Mouse (Mus musculus) spleen, postnatal 14 days (tissue): ENCODE data around the gene Mtfmt.

Source experiments
- DNase-seq, 2 experiments: peaks; one replicate each; pipeline ENCODE4 v3.0.0; 2021 to 2022; ENCODE audit warnings: low spot score in 2 of 2

Gene Mtfmt

DNA sequence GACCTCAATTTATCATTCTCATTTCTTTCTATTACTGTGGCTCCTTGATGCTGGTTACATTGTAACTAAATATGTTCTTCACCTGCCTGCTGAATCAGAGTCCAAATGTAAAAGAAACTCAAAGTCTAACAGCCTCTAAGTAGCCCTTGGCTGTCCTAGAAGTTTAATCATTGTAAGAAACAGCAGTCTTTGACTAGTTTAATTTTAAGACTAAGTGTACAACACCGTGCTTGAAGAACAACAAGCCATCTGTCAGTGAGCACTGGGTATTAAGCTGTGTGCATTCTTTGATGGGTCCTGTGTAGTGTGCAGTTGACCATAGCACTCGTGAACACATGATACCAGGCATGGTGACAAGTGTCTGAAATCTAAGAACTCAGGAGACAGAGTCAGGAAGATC lies 8.1 kb upstream of the Mtfmt start:
- no peak for DNase-seq

DNA sequence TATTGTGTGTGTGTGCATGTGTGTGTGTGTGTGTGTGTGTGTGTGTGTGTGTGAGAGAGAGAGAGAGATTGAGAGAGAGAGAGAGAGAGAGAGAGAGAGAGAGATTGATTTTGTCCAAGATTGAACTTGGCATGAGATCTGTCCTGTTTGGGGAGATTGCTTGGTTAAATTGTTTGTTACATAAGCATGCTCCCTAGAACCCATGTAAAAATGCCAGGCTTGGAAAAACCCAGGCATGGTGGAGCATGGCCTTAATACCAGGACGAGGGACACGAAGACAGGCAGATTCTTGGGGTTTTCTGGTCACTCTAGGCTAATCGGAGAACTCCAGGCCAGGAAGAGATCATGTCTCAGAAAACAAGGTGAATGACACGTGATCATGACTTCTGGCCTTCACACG lies 7.6 kb upstream of the Mtfmt start:
- no peak for DNase-seq

DNA sequence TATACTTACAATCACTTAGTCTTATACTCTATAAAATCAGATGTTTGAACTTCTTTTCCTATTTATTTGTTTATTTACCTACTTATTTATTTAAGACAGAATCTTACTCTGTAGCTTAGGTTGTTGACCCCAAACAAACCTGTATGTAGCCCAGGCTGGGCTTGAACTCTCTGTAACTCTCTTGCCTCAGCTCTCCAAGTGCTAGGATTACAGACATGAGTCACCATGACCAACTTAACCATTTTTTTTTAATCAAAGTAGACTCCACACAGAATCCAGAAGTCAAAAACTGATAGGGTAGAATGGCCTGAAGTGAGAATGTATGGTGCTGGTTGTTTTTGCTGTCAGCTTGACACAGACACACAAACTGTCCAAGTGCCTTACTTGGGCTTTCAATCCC lies 5.2 kb upstream of the Mtfmt start:
- no peak for DNase-seq

DNA sequence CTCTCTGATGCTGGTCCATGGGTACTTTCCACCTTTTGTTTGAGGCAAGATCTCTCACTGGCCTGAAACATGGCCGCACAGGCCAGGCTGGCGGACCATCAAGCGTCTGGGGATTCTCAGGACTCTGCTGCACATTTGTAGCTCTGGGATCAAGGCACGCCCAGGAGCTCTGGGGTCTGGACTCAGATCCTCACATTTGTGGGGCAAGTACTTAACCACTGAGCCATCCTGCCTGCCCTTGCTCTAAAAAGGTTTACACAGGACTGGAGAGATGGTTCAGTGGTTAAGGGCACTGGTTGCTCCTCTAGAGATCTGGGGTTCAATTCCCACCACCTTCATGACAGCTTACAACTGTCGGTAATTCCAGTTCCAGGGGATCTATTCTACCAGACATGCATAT lies 4.7 kb upstream of the Mtfmt start:
- DNase-seq, result no peak

DNA sequence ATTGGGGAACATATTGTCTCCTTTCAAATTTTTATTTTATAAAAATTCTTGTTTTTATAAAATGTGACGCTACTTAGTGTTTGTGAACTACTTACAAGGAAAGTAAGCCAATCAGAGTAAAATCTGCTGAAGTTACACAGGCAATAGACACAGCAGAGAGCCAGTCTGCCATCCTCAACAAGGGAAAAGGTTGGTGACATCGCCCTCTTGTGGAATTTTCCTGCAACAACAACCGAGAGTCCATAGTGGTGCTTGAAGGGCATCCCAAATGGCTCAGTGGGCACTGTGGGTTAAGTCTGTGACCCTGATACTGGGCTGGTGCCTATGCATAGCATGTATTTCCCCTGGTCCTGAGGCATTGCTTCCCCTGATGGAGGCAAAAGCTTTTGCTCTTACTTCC lies 3.3 kb upstream of the Mtfmt start:
- DNase-seq, result peak; percentile 57 to 73

GRCm38 (mm10) chr9:65434140-65434539 lies 1.4 kb upstream of the Mtfmt start:
- DNase-seq, result peak; percentile 40 to 62

DNA sequence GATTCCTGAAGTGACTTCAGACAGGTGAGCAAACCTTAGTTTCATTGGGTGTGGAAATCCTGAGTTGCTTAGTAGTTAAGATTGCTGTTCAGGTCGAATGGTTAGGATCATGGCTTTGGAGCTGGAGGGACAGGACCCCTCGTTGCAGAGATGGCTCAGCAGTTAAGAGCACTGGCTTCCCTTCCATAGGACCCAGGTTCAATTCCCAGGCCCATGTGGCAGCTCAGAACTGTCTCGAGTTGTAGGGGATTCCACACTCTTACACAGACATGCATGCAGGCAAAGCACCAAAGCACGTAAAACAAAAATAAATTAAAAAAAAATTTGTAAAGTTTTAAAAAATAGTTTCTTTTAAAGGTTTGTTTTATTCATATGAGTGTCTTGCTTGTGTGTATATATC lies 371 bp upstream of the Mtfmt start:
- no peak for DNase-seq

DNA sequence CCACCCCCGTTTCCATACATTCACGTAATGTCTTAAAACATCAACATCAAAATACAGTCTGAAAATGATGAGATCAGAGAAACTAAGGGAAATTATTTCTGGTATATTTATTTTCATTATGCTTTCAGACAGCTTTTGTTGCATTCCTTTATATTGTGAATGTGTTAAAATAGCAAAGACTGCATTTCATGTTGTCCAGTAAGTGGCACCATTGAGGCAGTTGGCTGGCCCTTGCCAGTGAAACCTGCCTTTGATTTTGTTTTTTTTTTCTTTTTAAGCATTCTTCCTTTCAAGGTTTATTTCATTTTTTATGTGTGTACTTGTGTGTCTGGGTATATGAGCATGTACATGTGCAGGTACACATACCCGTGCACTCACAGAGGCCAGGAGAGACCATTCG lies 9.1 kb downstream of the Mtfmt start:
- DNase-seq, result no peak

- no peak for DNase-seq
Observed at GRCm38 (mm10) chr9:65447951-65448350, 12.4 kb downstream of the Mtfmt start.

- no peak for DNase-seq
Observed at GRCm38 (mm10) chr9:65458975-65459374, 23.4 kb downstream of the Mtfmt start.

DNA sequence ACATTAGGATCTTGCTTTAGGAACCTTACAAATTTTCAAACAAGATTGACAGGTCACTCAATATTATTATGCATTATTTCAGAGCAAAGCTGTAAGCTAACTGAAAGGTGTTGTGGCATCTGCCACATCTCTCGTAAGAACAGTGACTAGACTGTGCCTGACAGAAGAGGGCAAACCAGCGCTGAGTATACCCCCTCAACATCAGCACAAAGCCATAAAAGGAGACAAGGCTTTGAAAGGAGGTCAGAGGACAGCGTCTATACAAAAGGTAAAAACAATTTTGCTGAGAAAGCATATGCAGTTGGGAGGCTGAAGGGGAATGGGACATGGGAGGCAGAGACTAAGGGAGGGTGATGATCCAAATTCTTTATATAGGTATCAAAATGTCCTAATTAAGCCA lies 24.6 kb downstream of the Mtfmt start:
- no peak for DNase-seq

DNA sequence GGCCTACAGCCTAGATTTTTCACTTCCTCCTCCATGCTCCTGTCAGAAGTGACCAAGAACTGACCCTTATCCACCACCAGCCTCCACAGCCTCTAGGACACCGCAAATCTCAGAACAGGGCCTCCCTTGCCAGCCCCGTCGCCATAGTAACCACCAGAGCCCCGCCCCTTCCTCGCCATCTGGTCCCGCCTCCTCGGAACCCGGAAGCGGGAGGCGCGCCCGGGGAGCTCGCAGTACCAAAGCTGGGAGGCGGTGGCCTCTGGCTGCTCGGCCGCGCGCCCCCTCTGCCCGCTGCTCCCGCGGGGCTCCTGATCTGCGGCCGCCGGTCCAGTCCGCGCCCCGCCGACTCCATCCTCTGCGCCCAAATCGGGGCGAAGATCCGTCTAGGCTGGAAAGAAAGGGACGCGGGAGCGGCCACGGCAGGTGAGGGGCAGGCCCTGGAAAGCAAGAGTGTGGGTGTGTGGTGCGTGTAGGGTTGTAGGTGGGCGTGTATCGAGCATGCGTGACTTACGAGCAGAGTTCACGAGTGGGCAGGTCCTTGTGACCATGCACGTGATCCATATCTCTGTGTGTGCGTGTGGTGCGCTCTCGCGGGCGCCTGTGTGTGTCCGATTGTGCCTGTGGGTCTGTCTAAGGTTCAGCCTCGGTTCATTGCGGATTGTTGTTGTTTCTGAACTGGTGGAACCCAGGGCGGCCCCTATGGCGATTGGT lies 25.3 kb downstream of the Mtfmt start, which contains the start of gene Spg21:
Spg21 (plus strand) TSS at position 216 of the 711 bp plus-strand sequence.
- DNase-seq, result peak; percentile 92 to 96

DNA sequence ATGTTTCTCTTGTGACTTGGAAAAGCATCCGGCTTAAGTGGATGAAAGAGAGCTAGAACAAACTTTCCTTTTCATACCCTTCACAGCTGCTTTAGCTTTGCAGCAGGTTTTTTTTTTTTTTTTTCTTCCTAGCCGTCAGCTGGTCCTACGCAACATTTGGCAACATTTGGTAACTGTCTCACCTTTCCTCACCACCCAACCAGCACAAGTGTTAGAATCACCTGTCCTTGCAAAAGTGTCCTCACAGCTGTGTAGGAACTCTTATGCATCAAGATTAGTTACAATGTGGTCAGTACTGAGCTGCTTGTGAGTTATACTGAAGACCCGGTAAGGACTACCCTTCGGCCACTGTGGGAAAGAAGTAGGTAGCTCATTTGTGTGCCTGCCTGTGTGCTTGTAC lies 27.0 kb downstream of the Mtfmt start:
- DNase-seq, result no peak

DNA sequence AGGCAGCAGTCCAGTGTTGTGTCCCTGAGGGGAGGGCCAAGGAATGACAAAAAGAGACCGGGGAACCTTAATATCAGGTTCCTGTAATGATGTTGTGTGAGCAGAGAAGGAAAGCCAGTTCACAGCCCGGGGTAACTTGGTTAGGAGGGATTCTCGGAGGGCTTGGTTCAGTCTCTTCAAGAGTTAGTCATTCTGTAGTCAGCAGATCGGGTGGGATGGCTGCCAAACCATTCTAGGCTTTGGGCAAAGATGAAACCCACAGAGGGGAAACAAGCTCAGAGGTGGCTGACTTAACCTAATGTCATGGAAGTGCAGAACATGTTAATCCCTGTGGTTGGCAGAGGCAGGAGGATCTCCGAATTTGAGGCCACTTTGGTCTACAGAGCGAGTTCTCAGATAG lies 28.6 kb downstream of the Mtfmt start:
- DNase-seq, result no peak

DNA sequence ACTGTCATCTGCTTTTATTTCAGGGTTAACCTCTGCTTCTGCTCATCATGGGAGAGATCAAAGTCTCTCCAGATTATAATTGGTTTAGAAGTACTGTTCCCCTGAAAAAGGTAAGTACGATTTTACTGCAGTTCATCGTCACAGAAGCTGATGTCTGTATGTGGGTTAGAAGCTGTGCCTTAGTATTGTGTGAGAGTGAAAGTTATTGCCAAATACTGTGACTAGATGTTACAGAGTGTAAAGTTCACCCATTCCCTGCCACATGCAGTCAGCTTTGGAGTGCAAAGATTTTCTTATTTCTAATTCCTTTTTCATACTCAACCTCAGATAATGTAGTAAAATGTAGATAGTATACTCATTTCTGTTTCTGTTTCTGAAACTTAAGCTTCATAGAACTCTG lies 29.7 kb downstream of the Mtfmt start:
- DNase-seq, result no peak

DNA sequence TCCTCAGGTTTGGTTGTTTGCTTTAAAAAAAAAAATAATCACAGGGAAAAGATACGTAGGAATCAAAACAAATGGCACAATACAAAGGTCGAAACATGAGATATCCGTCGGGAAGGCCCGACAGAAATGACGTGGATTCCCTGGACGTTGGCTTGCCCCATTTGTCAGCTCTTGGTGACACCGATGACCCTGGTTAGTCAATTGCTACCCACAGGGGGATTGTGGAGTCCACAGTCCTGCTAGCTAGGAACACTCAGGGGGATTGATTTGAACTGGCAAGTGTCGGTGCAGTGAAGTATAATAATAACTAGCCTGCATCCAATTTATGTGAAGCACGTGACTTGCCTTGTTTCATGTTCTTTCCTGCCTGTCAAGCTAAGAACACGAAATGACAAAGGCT lies 32.1 kb downstream of the Mtfmt start:
- no peak for DNase-seq

DNA sequence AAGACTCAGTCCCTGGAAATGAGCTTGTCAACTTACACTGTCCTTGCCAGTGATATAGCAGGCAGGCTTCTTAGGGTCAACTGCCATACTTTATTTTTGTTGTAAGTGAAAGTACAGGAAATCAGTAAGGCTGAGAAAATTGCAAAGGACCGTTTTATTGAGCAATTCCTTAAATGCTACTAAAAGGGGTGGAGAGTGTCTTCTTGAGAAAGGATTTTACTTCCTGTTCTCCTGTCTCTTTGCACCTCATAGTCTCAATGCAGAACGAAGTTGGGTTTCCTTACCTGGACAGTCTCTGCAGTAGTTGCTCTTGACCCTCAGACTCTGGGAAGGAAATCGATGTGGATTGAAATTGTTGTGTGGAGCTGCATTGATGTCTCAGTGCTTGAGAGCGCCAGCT lies 37.2 kb downstream of the Mtfmt start:
- no peak for DNase-seq

GRCm38 (mm10) chr9:65479158-65479557 lies 43.6 kb downstream of the Mtfmt start:
- DNase-seq, result no peak

DNA sequence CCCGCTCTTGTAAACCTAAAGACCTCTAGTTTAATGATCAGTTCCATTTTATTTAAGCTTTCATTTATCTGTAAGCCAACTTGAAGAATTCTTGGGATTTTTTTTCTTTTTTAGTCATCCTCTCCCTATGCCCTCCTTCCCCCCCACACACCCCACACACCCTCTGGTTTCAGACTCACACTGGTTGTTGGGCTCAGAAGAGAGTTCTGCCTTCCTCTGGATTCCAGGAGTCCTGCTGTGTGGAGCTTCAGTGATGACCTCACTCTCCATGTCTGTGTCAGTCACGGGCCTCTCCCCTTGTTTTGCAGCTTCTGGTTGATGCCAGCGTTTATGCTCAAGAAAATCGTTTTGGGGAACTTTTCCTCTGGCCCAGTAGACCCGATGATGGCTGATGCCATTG lies 44.5 kb downstream of the Mtfmt start:
- no peak for DNase-seq

DNA sequence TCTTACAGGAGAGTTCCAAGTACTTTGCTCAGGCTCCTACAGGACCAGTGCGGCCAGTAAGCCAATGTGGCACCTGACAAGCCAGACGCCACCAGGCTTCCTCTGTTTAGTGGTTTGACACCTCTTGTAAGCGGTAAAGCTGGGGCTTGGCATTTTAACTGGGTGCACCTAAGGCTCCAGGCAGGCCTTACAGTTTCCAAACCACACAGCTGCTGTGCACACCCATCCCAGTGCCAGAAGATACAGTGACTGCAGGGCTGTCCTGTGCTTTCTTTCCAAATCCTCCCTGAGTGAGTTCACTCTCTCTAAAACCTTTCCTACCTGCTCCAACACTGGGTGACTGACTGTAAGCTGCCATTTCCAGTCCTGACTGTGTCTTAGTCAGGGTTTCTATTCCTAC lies 55.9 kb downstream of the Mtfmt start:
- DNase-seq, result no peak

- DNase-seq, result no peak
Observed at GRCm38 (mm10) chr9:65492351-65492750, 56.8 kb downstream of the Mtfmt start.

DNA sequence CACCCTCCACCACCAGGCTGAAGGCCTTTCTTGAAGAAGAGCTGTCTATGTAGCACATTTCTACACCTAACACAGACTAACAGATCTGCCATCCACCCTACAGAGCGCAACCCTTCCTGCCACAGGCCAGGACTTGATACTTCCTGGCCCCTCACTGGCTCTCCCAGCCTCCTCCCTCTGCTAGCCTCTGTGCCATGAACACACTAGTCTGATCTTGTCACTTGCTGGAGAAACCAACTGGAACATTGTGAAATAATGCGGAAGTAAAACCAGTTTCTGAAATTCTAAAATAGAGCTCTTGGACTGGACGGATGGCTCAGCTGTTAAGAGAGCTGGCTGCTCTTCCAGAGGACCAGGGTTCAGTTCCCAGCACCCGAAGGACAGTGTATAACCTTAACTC lies 57.3 kb downstream of the Mtfmt start:
- DNase-seq, result no peak

DNA sequence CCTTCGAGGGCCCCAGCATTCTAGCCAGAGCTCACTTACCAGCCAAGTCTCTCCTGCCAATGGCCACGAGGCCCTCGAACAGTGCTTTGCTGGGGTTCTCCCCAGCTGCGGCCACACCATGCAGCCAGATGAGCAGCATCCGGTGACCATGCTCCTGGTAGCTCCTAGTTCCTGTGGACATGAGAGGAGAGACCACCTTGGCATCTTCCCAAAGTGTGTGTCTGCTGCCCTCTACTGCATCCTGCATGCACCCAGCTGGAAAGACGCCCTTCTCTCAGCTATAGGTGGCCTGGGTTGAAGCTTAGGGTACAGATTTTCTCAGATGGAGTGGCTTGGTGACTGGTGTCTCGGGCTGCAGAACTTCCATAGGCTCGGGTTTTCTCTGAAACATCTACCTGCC lies 66.6 kb downstream of the Mtfmt start:
- no peak for DNase-seq
